8 mouse cellular contexts compared by ENCODE assay signal in genomic region chr7:27838323-27839249, GRCm38 (mm10). TPM values are rescaled to one million over a fixed set of nuclear protein-coding genes. Genes with fewer than 3 reads are reported as not detected.
A peak's percentile ranks its signal among the peaks of the same experiment; 100 is the strongest.
DNase-seq lines count a peak whose midpoint lies in the region; ATAC-seq and TF ChIP-seq lines count a peak whose summit lies in the region.

Gene Zfp59 (plus strand): TSS chr7:27838607.

- H3K9ac ChIP-seq in hindbrain, embryonic 14.5 days: peak within 1 kb of the TSS; percentile 80

- ATAC-seq in Patski: peak; percentile 82
- ATAC-seq in hindbrain, embryonic 14.5 days (ENCODE audit: low FRiP score): peak; percentile 98

- peak within 1 kb of the TSS; percentile 49 for H3K4me3 ChIP-seq in hindbrain, embryonic 14.5 days (replicated peaks; ENCODE audit: low read length)

- CTCF ChIA-PET in Patski (lab: Charles Lee): no interaction called here

- no peaks in the 10 kb centered on the region for H3K9me3 ChIP-seq in hindbrain, embryonic 14.5 days (ENCODE audit: control insufficient read depth, low read length)

- WGBS in hindbrain, embryonic 14.5 days: 4% methylated on average over 34 of the region's 34 CpGs

- H3K27ac ChIP-seq in hindbrain, embryonic 14.5 days: peak within 1 kb of the TSS; percentile 89

- H3K4me1 ChIP-seq in hindbrain, embryonic 14.5 days (replicated peaks; ENCODE audit: control insufficient read depth, insufficient read depth, low read length): peaks cover 6% of the 10 kb centered on the region

- no peak for TF ChIP-seq CTCF in Patski (IDR thresholded peaks at IDR 0.05)

- DNase-seq in Patski (ENCODE audit: low read depth, low spot score): peak; percentile 39
- DNase-seq in cerebellum, postnatal 14 days: peak; percentile 88 to 89
- peak; percentile 81 to 86 for DNase-seq in frontal cortex, postnatal 14 days (ENCODE audit: low spot score in 2 of 2)
- DNase-seq in hindbrain, embryonic 14.5 days (ENCODE audit: low spot score): peak; percentile 87
- peak; percentile 85 to 87 for DNase-seq in layer of hippocampus, postnatal 36 days
- DNase-seq in lung, postnatal 36 days: peak; percentile 94
- DNase-seq in retina, postnatal 1 day: peak; percentile 96
- peak; percentile 70 to 82 for DNase-seq in urinary bladder, adult 18-20 months (ENCODE audit: low spot score in 2 of 2)

- POLR2A ChIA-PET in Patski (lab: Charles Lee): no interaction called here

- H3K27me3 ChIP-seq in Patski: no peaks in the 10 kb centered on the region
- no peaks in the 10 kb centered on the region for H3K27me3 ChIP-seq in hindbrain, embryonic 14.5 days (ENCODE audit: control insufficient read depth, insufficient read depth, low read length)

- no peaks in the 10 kb centered on the region for H3K36me3 ChIP-seq in hindbrain, embryonic 14.5 days (replicated peaks; ENCODE audit: control insufficient read depth, insufficient read depth)

- H3K4me2 ChIP-seq in hindbrain, embryonic 14.5 days (replicated peaks): peak within 1 kb of the TSS; percentile 73

- in situ Hi-C loops in Patski (cut with MboI; ENCODE audit: low pct_unique_long_range_greater_than_20kb): loop anchor here (5.0 kb wide), 1 partner anchor 94 kb away; no protein-coding TSS in a partner anchor

RNA-seq across cellular contexts. Expression of gene Zfp59, which starts in this region (rescaled TPM):
- polyA plus RNA-seq in Patski (2021): 5.4 TPM
- polyA plus RNA-seq in hindbrain, embryonic 14.5 days (2014; fragmentation: Nextera tagmentation; extraction: Ambion mirVana): 11.4 and 14.9 TPM in 2 replicates
- 1 to 10 TPM; 4.1 to 4.4 TPM for total RNA-seq in layer of hippocampus, postnatal 36 days (2021)

Comparison
In these comparisons a context has a peak if more than half of its experiments do, and no peak if none do; other contexts are left out.
1. Peak in every context shown above with its lines: DNase-seq, ATAC-seq, H3K4me3 ChIP-seq and H3K27ac ChIP-seq.
2. DNase-seq: peak in every context shown above with its lines; median percentile 96 in retina, postnatal 1 day; 94 in lung, postnatal 36 days; 88 in cerebellum, postnatal 14 days; 87 in hindbrain, embryonic 14.5 days; 86 in layer of hippocampus, postnatal 36 days; 84 in frontal cortex, postnatal 14 days; 76 in urinary bladder, adult 18-20 months; 39 in Patski.